Mouse (Mus musculus): ENCODE data around the gene Hal.

The Hal gene

DNA sequence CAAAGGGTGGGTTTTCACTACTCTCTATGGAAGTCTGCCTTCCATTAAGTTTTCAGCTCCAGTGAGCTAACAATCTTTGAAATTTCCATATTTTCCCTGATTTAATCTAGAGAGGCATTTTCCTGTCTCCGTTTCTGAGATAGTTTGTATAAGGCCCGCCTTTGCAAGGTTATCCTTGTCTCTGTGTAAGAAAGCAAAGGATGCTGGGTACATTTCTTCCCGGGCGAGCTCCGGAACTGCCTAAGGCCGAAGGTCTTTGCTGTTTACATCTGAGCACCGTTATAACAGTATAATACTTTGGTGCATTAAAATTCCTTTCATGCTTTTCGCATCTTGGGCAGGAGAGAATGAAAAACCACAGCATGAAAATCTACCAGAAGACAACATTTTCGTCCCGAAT, 61.3 kb downstream of the Hal start:
- in situ Hi-C loops (cut with MboI; ENCODE audit: unreplicated experiment in 2 of 2) = loop anchor here (10.0 to 25.0 kb wide), 3 partner anchors 263 to 505 kb away; partner anchors contain the start of gene Cdk17 (in 1 of the 2)

DNA sequence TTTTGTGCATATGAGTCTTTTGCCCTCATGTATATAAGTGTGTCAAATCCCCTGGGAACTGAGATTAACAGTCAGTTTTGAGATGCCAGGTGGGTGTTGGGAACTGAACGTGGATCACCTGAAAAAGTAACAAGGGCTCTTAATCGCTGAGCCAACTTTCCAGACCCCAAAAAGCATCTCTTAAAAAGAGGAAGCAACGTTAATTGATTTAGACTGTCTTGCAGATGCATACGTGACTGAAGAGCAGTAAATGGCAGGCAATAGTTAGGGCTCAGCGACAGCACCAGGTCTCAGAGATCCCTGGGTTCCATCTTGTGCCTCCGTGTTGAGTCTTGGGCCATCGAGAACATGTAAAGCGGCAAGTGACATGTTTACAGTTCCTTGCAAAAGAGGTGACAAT, 64.0 kb downstream of the Hal start:
- in situ Hi-C loops (cut with MboI; ENCODE audit: unreplicated experiment in 2 of 2) = loop anchor here in 1 of 2 experiments (10.0 to 25.0 kb wide), 2 partner anchors 265 to 508 kb away; no protein-coding TSS in a partner anchor

GRCm38 (mm10) chr10:93557971-93558370, 69.4 kb downstream of the Hal start:
- in situ Hi-C loops (cut with MboI; ENCODE audit: unreplicated experiment in 2 of 2) = loop anchor here in 1 of 2 experiments (10.0 to 25.0 kb wide), 2 partner anchors 271 to 513 kb away; no protein-coding TSS in a partner anchor

DNA sequence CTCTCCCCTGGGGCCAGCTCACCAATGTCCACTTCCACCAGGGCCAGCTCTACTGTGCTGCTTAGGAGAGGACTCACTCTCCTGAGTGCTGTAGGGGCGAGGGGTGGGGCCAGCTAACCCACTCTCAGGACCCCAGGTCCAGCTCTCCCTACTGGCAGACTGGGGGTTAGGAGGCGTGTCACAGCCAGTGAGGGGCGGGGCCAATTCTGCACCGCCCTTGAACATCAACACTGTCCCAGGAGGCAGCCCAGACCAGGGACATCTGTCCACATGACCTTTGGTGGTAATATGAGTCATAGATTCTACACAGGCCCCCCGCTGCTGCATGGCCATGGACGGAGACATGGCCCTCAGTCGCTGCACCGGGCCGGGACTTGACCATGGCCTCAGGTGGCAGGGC, 71.2 kb downstream of the Hal start:
- in situ Hi-C loops (cut with MboI; ENCODE audit: unreplicated experiment in 2 of 2) = loop anchor here in 1 of 2 experiments (10.0 to 25.0 kb wide), 2 partner anchors 272 to 515 kb away; no protein-coding TSS in a partner anchor

DNA sequence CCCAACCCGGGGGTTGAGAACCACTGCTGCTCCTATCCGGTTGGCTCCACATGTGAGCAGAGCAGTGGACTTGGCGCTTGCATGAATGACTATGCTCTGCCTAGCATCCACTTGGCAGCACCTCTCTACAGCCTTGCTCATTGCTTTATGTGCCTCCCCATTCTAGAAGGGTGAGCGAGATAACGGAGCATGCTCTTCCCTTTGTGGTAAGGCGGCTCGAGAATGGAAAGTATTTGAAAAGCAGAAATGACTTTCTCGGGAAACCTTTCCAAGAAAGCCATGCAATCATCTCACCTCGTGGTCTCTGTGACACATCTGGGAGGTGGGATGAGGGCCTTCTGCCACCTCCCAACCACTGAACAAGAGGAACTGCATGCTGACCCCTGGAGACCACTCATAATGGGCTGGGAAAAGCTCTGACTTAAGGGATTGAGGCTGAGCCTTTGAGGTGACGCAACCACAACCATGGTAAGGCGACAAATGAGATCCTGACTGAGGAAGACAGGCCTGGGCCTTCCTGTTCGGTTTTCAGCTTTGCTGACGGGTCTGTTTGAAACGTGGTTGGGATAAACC, 76.0 kb downstream of the Hal start:
- in situ Hi-C loops (cut with MboI; ENCODE audit: unreplicated experiment in 2 of 2) = loop anchor here in 1 of 2 experiments (25.0 kb wide), 1 partner anchor 277 kb away; no protein-coding TSS in a partner anchor

DNA sequence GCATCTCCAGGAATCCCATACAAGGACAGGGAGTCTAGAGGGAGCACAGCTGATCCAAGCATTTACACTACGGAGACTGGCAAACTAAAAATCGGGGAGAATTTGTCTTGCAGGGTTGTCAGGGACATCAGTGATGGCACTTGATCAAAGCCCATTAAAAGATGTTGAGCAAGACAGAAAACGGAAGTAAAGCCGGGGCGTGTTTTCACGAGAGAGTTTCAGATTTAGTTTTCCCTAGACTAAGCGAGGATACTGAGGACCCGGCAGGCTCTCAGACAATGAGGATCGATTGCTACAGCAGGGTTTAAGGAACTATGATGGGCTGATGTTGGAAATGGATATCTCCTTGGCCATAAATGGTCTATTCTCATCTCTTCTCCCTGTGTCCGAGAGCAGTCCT, 78.5 kb downstream of the Hal start:
- in situ Hi-C loops (cut with MboI; ENCODE audit: unreplicated experiment in 2 of 2) = loop anchor here in 1 of 2 experiments (25.0 kb wide), 1 partner anchor 280 kb away; no protein-coding TSS in a partner anchor

GRCm38 (mm10) chr10:93567841-93568566, 79.4 kb downstream of the Hal start:
- in situ Hi-C loops (cut with MboI; ENCODE audit: unreplicated experiment in 2 of 2) = loop anchor here in 1 of 2 experiments (25.0 kb wide), 1 partner anchor 281 kb away; no protein-coding TSS in a partner anchor

GRCm38 (mm10) chr10:93568671-93569070, 80.1 kb downstream of the Hal start:
- in situ Hi-C loops (cut with MboI; ENCODE audit: unreplicated experiment in 2 of 2) = loop anchor here in 1 of 2 experiments (25.0 kb wide), 1 partner anchor 281 kb away; no protein-coding TSS in a partner anchor

Measured in v-Abl transformed pro-B cells (cell line).